Mouse (Mus musculus): ENCODE results near the gene Pcnt. TPM values are rescaled to one million over a fixed set of nuclear protein-coding genes. Genes with fewer than 3 reads are reported as not detected.
A peak's percentile ranks its signal among the peaks of the same experiment; 100 is the strongest.

Gene Pcnt
- 10 to 100 TPM; 27.1 TPM for total RNA-seq (2021)

DNA sequence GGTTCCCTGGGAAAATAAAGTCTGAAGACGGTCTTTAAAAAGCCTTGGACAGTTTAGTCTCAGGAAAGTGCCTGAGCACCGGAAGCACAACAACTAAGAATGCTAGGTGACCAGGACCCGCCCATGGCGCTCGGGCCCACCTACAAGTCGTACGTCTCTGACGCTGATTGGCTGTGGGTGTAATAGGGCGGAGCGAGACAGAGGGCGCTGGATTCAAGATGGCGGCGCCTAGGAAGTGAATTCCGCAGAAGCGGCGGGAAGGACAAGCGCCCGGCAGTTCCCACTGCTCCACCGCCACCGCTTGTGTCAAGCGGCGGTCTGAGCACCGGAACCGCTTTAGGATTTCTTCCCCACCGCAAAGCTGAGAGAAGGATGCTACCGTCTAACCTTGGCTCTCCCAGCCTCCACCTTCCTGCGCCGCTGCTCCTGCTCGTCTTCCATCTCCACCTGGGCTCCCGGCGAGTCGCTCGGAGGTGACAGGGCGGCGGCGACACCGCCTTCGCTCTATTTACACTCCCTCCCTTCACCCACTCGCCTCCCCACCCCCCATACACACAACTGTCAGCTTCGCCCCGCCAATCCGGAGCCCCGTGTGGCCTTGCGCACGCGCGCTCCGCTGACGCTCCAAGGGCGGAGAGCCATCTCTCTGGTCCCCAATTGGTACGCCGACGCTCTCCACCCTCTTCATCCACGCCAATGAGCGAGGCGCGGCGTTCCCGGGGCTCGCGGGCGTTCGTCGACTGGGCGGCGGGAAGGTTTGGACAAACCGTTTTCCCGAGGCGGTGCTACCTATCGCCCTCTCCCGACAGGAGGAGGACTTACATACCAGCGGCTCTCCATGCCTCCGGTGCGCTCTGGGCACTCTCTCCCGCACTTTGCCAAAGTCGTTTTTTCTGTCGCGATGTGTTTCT is at the start of gene Pcnt:
Pcnt (minus strand) TSS at position 609 of the 911 bp plus-strand sequence.
- peak; percentile 98 for DNase-seq

- DNase-seq = no peak
These were observed 46.6 kb upstream of the Pcnt start for GRCm38 (mm10) chr10:76489205-76489604.

DNA sequence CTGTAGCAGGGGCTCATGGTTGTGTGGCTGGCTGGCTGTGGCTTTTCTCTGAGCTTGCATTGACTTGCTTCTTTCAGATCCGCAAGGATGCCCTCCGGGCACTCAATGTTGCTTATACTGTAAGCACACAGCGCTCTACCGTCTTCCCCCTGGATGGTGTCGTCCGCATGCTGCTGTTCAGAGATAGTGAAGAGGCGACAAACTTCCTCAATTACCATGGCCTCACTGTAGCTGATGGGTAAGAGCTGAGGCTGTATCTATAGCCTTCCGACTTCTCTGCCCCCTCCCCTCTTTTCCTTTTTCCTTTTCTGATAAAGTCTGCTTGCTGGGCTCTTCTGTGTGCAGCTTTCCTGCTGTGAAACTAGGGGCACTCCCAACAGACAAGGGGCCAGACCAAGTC is 45.7 kb upstream of the Pcnt start:
- no peak for DNase-seq

DNA sequence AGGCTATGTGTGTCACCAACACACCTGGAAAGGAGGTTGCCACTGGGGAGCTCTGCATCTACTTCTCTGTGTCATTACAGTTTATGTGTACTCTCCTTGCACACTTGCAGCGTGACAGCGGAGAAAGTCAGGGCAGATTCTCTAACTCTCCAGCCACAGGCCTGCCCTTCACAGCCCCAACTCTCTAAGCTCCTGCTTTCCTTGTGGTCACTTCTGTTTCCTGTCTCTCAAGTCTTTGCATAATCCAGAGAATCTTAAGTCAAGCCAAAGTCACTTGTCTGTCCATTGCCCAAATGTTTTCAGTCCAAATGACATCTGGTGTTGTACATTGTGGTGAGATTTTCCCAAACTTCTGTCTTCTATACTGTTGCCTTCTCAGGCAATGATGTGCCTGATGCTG is 43.7 kb upstream of the Pcnt start:
- DNase-seq = no peak

DNA sequence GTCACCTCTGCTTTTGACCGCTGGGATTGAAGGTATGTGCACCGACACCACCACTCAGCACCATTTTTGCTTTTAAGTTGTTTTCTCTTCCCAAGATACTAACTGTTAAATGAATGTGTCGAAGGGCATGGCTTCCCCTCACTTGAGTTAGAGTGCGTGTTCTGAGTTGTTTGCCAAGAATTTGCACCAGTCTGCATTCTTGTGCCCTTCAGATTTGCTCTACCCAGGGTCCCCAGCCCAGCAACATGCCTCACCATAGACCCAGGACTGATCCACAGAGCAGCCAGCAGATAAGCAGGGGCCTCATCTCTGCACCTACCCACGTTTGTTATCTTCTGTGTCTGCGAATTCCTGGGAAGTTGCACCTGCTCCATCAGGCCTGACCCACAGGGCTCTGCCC is 38.9 kb upstream of the Pcnt start:
- no peak for DNase-seq

DNA sequence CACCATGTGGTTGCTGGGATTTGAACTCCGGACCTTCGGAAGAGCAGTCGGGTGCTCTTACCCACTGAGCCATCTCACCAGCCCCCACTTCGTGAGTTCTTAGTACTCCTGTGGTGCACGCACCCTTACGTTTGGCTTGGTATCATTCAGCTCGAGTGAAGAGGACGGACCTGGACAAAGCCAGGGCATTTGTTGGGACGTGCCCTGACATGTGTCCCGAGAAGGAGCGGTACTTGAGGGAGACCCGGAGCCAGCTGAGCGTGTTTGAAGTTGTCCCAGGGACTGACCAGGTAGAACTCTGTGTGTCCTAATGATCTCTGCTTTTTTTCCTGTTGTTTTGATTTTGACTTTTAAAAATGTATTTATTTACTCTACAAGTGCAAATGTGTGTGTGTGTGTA is 38.3 kb upstream of the Pcnt start:
- no peak for DNase-seq

DNA sequence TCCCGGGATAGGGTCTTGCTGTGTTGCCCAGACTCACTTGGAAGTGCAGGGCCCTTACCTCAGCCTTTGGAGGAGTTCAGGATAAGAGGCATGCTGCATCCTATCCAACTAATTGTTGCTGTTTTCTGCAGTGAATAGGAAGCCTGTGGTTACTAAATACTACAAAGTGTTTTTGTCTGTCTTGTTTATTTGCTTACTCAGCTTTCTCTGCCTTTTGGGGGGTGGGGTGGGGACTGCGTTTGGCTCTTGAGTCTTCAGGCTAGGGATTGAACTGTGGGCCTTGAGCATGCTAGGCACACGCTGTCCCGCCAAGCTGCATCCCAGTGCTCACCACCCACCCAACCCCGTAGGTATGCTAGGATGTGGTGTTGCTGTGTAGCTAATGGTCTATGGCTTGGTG is 31.2 kb upstream of the Pcnt start:
- DNase-seq = no peak

DNA sequence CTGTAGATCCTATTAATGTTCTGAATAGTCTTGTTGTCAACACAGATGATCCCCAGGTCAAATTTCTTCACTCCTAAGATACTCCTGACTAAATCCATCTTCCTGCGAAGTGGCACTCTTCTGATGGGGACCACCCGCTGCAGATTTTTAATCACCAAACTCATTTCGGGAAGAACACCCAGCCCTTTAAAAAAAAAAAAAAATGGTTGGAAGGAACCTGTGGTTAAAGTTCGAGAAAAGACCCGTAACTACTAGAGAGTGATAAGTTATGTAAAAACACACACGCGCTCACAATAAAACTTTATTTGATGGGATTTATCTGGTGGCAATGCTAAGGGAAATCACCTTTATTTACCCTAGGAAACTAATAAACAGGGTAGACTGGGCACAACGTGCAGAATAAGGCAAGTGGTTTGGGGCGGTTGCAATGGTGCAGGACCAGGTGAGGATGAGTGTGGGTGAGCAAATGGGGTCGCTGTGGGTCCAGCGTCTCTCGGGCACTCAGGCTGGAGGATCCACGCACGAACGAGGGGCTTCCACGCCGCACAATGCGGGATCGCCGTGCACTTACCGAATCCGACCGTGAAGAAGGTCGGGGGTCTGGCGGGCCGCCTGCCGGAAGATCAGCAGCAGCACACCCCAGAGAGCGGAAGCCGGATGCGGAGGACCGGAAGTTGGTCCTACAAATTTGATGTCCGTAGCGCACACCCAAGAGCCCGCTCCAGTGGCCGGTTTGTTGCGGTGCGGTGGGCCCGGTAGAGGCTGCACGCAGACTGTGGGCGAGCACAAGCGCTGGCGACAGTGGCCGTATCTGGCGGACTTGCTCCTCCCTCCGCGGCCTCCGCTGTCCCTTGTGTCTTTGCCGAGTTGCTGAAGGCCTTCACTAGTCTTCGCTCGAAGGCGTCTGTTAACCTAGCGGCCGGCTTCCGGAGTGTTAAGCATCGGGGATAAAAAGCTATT is 25.9 kb upstream of the Pcnt start, which contains the start of the genes Mcm3ap and Ybey:
Mcm3ap (plus strand) TSS at position 725 of the 960 bp plus-strand sequence.
Ybey (minus strand) TSS at position 912 of the 960 bp plus-strand sequence.
- DNase-seq = peak; percentile 91

DNA sequence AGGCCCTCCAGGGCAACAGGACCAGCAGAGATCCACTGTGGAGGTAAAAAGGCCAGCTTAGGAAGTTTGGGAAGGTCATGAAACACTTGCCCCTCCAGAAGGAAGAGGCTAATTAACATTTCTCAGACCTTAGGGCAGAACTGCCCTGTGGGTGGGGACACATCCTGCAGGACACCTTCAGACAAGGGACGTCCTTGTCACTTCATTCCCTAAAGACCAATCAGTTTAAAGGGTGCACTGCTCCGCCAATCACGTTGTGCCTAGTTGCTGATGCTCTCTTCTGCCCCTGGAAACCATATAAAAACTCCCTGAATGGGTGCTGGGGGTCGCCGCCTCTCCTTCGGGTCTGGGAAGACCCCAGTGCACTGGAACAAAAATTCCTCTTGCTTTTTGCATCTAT is 20.1 kb upstream of the Pcnt start:
- no peak for DNase-seq

GRCm38 (mm10) chr10:76462312-76462711 is 19.7 kb upstream of the Pcnt start:
- no peak for DNase-seq

DNA sequence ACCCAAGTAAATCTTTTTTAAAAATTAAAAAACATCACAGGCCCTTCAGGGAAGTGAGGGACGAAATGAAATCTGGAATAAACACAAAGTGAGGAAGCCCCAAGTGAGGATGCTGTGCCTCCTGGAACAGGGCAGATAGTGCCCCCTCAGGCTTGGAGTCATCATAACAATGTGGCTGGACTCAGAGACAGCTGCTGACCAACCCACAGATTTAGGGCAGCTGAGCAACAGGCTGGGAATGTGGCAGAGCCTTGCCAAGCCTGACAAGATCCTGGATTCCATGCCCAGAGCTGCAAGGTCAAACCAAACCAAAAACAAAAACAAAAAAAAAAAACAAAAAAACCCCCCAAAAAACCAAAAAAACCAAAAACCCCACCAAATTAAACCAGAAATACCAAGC is 18.7 kb upstream of the Pcnt start:
- no peak for DNase-seq

DNA sequence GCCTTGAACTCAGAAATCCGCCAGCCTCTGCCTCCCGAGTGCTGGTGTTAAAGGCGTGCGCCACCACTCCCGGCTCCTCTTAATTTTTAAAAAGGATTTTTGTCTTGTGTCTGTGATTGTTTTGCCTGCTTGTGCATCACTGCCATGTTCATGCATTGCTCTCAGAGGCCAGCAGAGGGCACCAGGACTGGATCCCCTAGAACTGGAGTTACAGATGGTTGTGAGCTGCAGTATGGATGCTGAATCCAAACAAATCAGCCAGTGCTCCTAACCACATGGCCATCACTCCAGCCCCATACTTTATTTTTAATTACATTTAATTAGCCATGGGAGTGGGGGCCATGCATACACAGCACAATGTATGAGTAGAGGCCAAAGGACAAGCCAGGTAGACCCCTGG is 12.7 kb upstream of the Pcnt start:
- peak; percentile 72 for DNase-seq

GRCm38 (mm10) chr10:76448851-76449250 is 6.3 kb upstream of the Pcnt start, which contains the start of gene 2610028H24Rik:
Gene 2610028H24Rik, plus strand, starts transcription at chr10:76449081.
- no peak for DNase-seq

DNA sequence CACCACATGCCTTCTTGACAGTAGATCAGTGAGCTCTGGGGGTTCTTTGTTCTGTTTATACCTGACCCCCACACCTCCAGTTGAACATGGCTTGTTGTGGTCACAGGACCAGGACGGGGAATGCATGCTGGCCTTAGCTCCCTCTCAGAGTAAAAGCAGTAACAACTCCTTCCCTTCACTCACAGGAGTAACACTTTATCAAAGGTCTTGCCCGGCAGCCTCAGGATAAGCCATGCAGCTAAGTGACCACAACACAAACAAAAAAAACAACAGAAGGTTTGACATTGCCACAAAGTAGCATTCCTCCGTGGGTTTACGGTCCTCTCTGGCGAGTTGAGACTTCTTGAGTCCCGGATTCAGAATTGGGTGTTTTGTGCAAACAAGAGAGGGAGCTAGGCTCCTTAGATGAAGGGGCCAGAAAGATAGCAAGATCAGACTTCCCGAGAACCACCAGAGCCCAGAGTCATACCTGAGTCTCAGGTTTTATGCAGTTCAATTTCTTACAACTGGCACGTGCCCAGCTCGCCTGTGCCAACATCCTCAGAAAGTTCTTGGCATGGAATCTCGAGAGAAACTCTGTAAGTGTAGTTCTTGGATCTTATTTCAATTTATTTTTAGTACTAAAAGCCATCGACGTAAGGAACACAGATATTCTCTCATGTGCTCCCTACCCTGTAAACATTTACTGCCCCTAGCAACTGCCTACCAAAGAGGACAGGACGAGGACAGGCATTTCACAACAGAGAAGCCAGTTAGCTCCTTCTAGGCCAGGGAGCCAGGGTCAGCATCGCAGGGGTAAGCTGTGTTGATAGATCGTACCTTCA is 5.0 kb upstream of the Pcnt start:
- DNase-seq = peak; percentile 68

DNA sequence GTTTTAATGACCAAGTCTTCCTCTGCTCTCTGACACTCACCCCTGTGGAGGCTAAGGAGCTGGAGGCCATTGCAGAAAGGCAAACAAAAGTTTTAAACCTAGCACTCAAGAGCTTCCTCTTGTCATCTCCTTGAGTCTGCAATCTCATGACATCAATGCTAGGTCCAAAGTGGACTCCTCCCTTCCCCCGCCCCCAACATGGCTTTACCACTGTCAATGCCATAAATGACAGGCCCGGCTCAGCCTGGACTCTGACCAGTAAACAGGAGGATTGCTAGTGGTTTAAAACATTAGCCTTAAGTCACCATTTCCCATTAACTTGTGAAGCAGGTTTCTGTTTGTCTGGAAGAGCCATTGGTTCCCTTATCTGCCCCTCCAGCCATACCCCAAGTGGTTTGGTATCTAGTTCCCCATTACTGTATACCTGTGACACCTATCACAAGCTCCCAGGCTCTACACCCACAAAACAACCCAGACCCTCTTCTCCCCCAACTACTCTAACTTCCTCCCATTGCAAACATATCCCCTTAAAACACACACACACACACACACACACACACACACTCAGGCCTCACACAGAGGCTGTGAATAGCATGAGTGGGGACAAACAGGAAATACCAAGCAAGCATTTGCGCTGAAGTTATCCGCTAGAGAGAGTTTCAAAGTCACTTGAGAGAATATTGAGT is 3.6 kb upstream of the Pcnt start:
- peak; percentile 39 for DNase-seq

DNA sequence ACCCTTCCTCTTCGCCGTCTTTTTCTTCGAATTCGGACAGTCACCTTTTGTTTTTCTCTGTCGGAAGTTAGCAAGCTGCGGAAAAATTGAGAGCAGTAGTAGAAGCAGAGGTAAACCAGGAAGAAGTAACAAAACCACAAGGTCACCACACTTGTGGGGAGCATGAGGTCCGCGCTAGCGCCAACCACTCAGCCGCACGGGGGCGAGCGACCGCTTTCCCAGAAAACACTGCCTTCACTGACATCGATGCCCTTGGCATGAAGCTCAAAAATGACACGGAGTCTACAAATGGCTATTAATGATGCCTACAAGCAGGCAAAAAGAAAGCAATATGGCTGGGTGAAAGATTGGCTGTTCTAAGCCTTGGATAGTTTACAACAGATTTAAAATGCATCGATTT is 2.3 kb downstream of the Pcnt start, which contains the start of gene AC141477.1:
AC141477.1 (minus strand) TSS at position 164 of the 400 bp plus-strand sequence.
- no peak for DNase-seq

GRCm38 (mm10) chr10:76439107-76439890 is 3.3 kb downstream of the Pcnt start:
- DNase-seq = no peak

- no peak for DNase-seq
These were observed 8.7 kb downstream of the Pcnt start for GRCm38 (mm10) chr10:76433925-76434324.

DNA sequence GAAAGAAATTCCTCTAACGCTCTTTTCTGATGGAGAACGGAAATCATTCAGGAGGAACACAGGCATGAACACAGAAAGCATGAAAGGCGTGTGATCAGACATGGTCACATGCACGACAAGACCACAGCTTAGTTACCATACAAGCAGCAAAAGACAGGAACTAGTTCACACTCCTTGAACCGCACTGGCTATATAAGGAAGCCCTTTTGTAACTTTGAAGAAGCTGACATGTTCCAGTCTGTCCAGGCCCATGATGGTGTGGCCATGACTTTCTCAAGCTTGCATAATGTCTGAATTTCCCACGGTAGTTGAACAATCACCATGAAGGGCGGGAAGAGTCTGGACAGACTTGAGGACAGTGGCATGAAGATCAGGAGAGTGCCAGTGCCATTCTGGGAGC is 16.9 kb downstream of the Pcnt start:
- no peak for DNase-seq

- DNase-seq = peak; percentile 63
These were observed 25.8 kb downstream of the Pcnt start for GRCm38 (mm10) chr10:76416811-76417210.
